Mouse (Mus musculus): ENCODE results near the gene Wrnip1.

DNA sequence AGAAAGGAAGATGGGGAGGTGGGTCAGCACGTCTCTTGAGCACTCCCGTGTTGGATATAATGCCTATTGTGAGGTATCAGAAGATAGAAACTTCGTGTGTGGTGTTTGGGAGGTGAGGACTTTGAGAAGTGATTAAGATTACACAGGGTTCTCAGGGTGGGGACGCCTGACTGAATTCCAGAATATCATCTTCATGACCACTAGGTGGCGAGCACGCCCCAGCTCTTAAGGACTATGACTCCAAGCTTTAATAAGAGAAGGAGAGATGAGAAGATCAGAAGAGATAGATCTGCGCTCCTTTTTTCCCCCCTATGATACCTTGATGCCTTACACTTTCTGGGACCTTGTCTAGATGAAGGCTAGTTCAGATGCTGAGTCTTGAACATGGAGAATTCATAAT lies 50.1 kb downstream of the Wrnip1 start:
- TF ChIP-seq CTCF (IDR thresholded peaks at IDR 0.05; ENCODE audit: extremely low read depth, insufficient read depth, insufficient read length, insufficient replicate concordance): peak; percentile 48; the same call in 1 of the 2 replicates
- no peak for TF ChIP-seq POLR2A (IDR thresholded peaks at IDR 0.05; ENCODE audit: low read depth, low read length)

Measured in spleen, adult 2 months (tissue).